Comparison of ENCODE assay signal across 8 mouse cellular contexts in the genomic region with DNA sequence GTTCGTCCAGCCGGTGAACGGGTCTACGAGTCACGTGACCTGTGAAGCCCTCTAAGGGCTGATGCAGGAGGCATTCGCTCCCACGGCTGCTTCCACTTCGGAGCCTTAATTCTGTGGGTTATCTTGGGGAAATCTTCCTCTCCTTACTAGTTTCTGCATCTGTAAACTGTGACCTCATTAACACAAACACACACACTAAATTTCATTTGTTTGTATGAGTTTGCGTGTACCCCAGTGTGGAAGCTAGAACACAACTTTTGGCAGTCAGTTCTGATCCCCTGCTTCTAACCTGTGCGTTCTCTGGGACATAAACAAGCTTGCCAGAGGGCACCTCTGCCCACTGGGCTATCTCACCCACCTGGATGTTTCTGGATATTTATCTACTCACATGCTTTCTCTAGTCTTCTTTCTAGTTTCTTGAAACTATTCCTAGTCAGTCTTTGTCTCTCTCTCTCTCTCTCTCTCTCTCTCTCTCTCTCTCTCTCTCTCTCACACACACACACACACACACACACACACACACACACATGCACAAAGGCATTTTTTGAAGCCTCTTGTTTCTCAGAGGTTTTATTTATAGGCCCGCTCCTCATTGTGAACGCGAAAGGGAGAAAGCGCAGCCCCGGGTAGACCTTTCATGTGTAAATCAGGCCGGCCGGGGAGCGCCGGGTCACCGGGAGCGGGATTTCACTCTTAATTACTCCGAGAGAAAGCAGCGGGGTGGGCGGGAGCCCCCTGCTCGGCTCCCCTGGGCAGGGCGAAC. TPM values are rescaled to one million over a fixed set of nuclear protein-coding genes. Genes with fewer than 3 reads are reported as not detected.
DNase-seq lines count a peak whose midpoint lies in the region; ATAC-seq and TF ChIP-seq lines count a peak whose summit lies in the region.

No protein-coding gene starts in this region.

- peak overlapping the region; percentile 19; the same call in 1 of the 2 replicates for H3K4me3 ChIP-seq in liver, embryonic 11.5 days (ENCODE audit: low read depth, low read length)
- peak overlapping the region; percentile 7; the same call in 1 of the 2 replicates for H3K4me3 ChIP-seq in forebrain, embryonic 11.5 days (ENCODE audit: low read depth, low read length)
- H3K4me3 ChIP-seq in limb, embryonic 14.5 days (replicated peaks; ENCODE audit: low read length) = peak overlapping the region; percentile 28
- H3K4me3 ChIP-seq in stomach, embryonic 14.5 days (ENCODE audit: low read depth, low read length) = no peak overlapping the region

- DNase-seq in liver, embryonic 11.5 days (ENCODE audit: low spot score) = no peak
- no peak for DNase-seq in liver
- DNase-seq in forebrain, embryonic 11.5 days (ENCODE audit: low spot score) = peak; percentile 93
- no peak for DNase-seq in limb, embryonic 14.5 days (ENCODE audit: low spot score)
- no peak for DNase-seq in thymus, postnatal 25 days
- no peak for DNase-seq in gastrocnemius, postnatal 10 days

- 21% methylated on average over 26 of the region's 26 CpGs for whole genome bisulfite sequencing in liver, embryonic 11.5 days
- 8% methylated on average over 26 of the region's 26 CpGs for WGBS in forebrain, embryonic 11.5 days
- 26% methylated on average over 26 of the region's 26 CpGs for WGBS in limb, embryonic 14.5 days
- WGBS in stomach, embryonic 14.5 days = 26% methylated on average over 26 of the region's 26 CpGs

- H3K27me3 ChIP-seq in liver, embryonic 11.5 days (replicated peaks; ENCODE audit: control insufficient read depth, insufficient read depth, low read length) = peaks cover 20% of the 10 kb centered on the region
- H3K27me3 ChIP-seq in forebrain, embryonic 11.5 days (ENCODE audit: control insufficient read depth, insufficient read depth, low read length) = no peaks in the 10 kb centered on the region
- H3K27me3 ChIP-seq in limb, embryonic 14.5 days (ENCODE audit: control insufficient read depth, insufficient read depth, low read length) = 0 out of 2 replicates have a peak, but pooled peaks cover 5% of the 10 kb centered on the region
- H3K27me3 ChIP-seq in stomach, embryonic 14.5 days (ENCODE audit: control insufficient read depth, insufficient read depth, low read length) = no peaks in the 10 kb centered on the region

- no peak overlapping the region for H3K27ac ChIP-seq in liver, embryonic 11.5 days (ENCODE audit: low read depth, low read length)
- peak overlapping the region; percentile 85 for H3K27ac ChIP-seq in forebrain, embryonic 11.5 days (ENCODE audit: low read depth, low read length)
- no peak overlapping the region for H3K27ac ChIP-seq in limb, embryonic 14.5 days (replicated peaks; ENCODE audit: low read depth, low read length)
- H3K27ac ChIP-seq in stomach, embryonic 14.5 days (ENCODE audit: low read length) = no peak overlapping the region

- H3K4me1 ChIP-seq in liver, embryonic 11.5 days (replicated peaks; ENCODE audit: control insufficient read depth, insufficient read depth, low read length) = no peaks in the 10 kb centered on the region
- H3K4me1 ChIP-seq in forebrain, embryonic 11.5 days (replicated peaks; ENCODE audit: control insufficient read depth, insufficient read depth, low read length) = peaks cover 7% of the 10 kb centered on the region; the same call in 1 of the 2 replicates
- peaks cover 5% of the 10 kb centered on the region; the same call in 1 of the 2 replicates for H3K4me1 ChIP-seq in limb, embryonic 14.5 days (ENCODE audit: control insufficient read depth, insufficient read depth, low read length)
- no peaks in the 10 kb centered on the region for H3K4me1 ChIP-seq in stomach, embryonic 14.5 days (ENCODE audit: control insufficient read depth, insufficient read depth, low read length)

- peak overlapping the region; percentile 42 for H3K4me2 ChIP-seq in liver, embryonic 11.5 days
- H3K4me2 ChIP-seq in forebrain, embryonic 11.5 days (ENCODE audit: low read depth, low read length, severe bottlenecking) = peak overlapping the region; percentile 48
- H3K4me2 ChIP-seq in limb, embryonic 14.5 days (replicated peaks; ENCODE audit: low read depth, low read length, severe bottlenecking) = peak overlapping the region; percentile 55
- H3K4me2 ChIP-seq in stomach, embryonic 14.5 days (replicated peaks; ENCODE audit: low read depth, low read length) = peak overlapping the region; percentile 33

- no peak for ATAC-seq in liver, embryonic 11.5 days (replicated peaks; ENCODE audit: low FRiP score)
- ATAC-seq in forebrain, embryonic 11.5 days (replicated peaks; ENCODE audit: low FRiP score) = peak; percentile 93
- ATAC-seq in limb, embryonic 14.5 days (ENCODE audit: low FRiP score, low read depth) = no peak
- ATAC-seq in stomach, embryonic 14.5 days (ENCODE audit: insufficient number of reproducible peaks, insufficient read depth, low FRiP score, low read depth) = no peak
- no peak for ATAC-seq in granulocyte monocyte progenitor cell, adult 5-6 weeks (replicated peaks; ENCODE audit: poor library complexity, severe bottlenecking)

- no peak overlapping the region for H3K9ac ChIP-seq in liver, embryonic 11.5 days (ENCODE audit: low read depth, low read length)
- peak overlapping the region; percentile 55 for H3K9ac ChIP-seq in forebrain, embryonic 11.5 days (ENCODE audit: low read length)
- H3K9ac ChIP-seq in limb, embryonic 14.5 days (ENCODE audit: low read depth, low read length, severe bottlenecking) = peak overlapping the region; percentile 56
- H3K9ac ChIP-seq in stomach, embryonic 14.5 days (replicated peaks; ENCODE audit: low read depth, low read length) = no peak overlapping the region

- no peaks in the 10 kb centered on the region for H3K36me3 ChIP-seq in liver, embryonic 11.5 days (ENCODE audit: control insufficient read depth, insufficient read depth, low read length)
- no peaks in the 10 kb centered on the region for H3K36me3 ChIP-seq in forebrain, embryonic 11.5 days (ENCODE audit: control insufficient read depth, insufficient read depth, low read length)
- no peaks in the 10 kb centered on the region for H3K36me3 ChIP-seq in limb, embryonic 14.5 days (ENCODE audit: control insufficient read depth, insufficient read depth, low read length)
- no peaks in the 10 kb centered on the region for H3K36me3 ChIP-seq in stomach, embryonic 14.5 days (ENCODE audit: control insufficient read depth, insufficient read depth, low read length)

- no peaks in the 10 kb centered on the region for H3K9me3 ChIP-seq in liver, embryonic 11.5 days (ENCODE audit: control insufficient read depth, low read length)
- H3K9me3 ChIP-seq in forebrain, embryonic 11.5 days (ENCODE audit: control insufficient read depth, low read length) = no peaks in the 10 kb centered on the region
- no peaks in the 10 kb centered on the region for H3K9me3 ChIP-seq in limb, embryonic 14.5 days (ENCODE audit: control insufficient read depth, low read length)
- no peaks in the 10 kb centered on the region for H3K9me3 ChIP-seq in stomach, embryonic 14.5 days (ENCODE audit: control insufficient read depth, low read depth, low read length)

- TF ChIP-seq POLR2A in limb, embryonic 14.5 days (IDR thresholded peaks at IDR 0.05; ENCODE audit: borderline replicate concordance, extremely low read depth, insufficient read depth, insufficient read length) = no peak

RNA-seq across cellular contexts. Expression of gene Cox6a1, which starts 24.8 kb away (rescaled TPM):
- polyA plus RNA-seq in liver, embryonic 11.5 days (2014; fragmentation: Nextera tagmentation; extraction: Ambion mirVana) = 792 and 865 TPM in 2 replicates
- 674 and 731 TPM in 2 replicates for polyA plus RNA-seq in forebrain, embryonic 11.5 days (2014; fragmentation: Nextera tagmentation; extraction: Ambion mirVana)
- polyA plus RNA-seq in limb, embryonic 14.5 days (2012; rRNA removed) = 902 and 1,086 TPM in 2 replicates
- polyA plus RNA-seq in limb, embryonic 14.5 days (2014; fragmentation: Nextera tagmentation; extraction: Ambion mirVana) = 766 and 836 TPM in 2 replicates
- 898 and 932 TPM in 2 replicates for polyA plus RNA-seq in stomach, embryonic 14.5 days (2014; fragmentation: Nextera tagmentation; extraction: Ambion mirVana)
- 100 to 1,000 TPM; 164 to 166 TPM for total RNA-seq in gastrocnemius, postnatal 10 days (2021)
- total RNA-seq in granulocyte monocyte progenitor cell, adult 5-6 weeks (2014; fragmentation: Nextera tagmentation) = 446 and 566 TPM in 2 replicates
- 56.7 and 64.4 TPM in 2 replicates for total RNA-seq in granulocyte monocyte progenitor cell, adult 5-6 weeks (2017)

RNA-seq across cellular contexts. Expression of gene Triap1, which starts 32.6 kb away (rescaled TPM):
- polyA plus RNA-seq in liver, embryonic 11.5 days (2014; fragmentation: Nextera tagmentation; extraction: Ambion mirVana) = 59.0 and 59.6 TPM in 2 replicates
- 56.4 and 59.4 TPM in 2 replicates for polyA plus RNA-seq in forebrain, embryonic 11.5 days (2014; fragmentation: Nextera tagmentation; extraction: Ambion mirVana)
- 27.6 and 28.7 TPM in 2 replicates for polyA plus RNA-seq in limb, embryonic 14.5 days (2012; rRNA removed)
- 61.7 and 62.2 TPM in 2 replicates for polyA plus RNA-seq in limb, embryonic 14.5 days (2014; fragmentation: Nextera tagmentation; extraction: Ambion mirVana)
- 61.3 and 63.8 TPM in 2 replicates for polyA plus RNA-seq in stomach, embryonic 14.5 days (2014; fragmentation: Nextera tagmentation; extraction: Ambion mirVana)
- total RNA-seq in gastrocnemius, postnatal 10 days (2021) = 10 to 100 TPM; 15.8 to 15.9 TPM
- total RNA-seq in granulocyte monocyte progenitor cell, adult 5-6 weeks (2014; fragmentation: Nextera tagmentation) = 33.7 and 37.2 TPM in 2 replicates
- 15.6 and 24.0 TPM in 2 replicates for total RNA-seq in granulocyte monocyte progenitor cell, adult 5-6 weeks (2017)

RNA-seq across cellular contexts. Expression of gene Gatc, which starts 32.6 kb away (rescaled TPM):
- 39.3 and 39.4 TPM in 2 replicates for polyA plus RNA-seq in liver, embryonic 11.5 days (2014; fragmentation: Nextera tagmentation; extraction: Ambion mirVana)
- polyA plus RNA-seq in forebrain, embryonic 11.5 days (2014; fragmentation: Nextera tagmentation; extraction: Ambion mirVana) = 51.5 and 51.6 TPM in 2 replicates
- polyA plus RNA-seq in limb, embryonic 14.5 days (2012; rRNA removed) = 23.7 TPM in 2 replicates
- polyA plus RNA-seq in limb, embryonic 14.5 days (2014; fragmentation: Nextera tagmentation; extraction: Ambion mirVana) = 29.6 and 33.3 TPM in 2 replicates
- polyA plus RNA-seq in stomach, embryonic 14.5 days (2014; fragmentation: Nextera tagmentation; extraction: Ambion mirVana) = 36.0 and 37.0 TPM in 2 replicates
- total RNA-seq in gastrocnemius, postnatal 10 days (2021) = 10 to 100 TPM; 19.7 to 21.2 TPM
- total RNA-seq in granulocyte monocyte progenitor cell, adult 5-6 weeks (2014; fragmentation: Nextera tagmentation) = 48.0 and 50.2 TPM in 2 replicates
- 12.1 and 15.3 TPM in 2 replicates for total RNA-seq in granulocyte monocyte progenitor cell, adult 5-6 weeks (2017)

RNA-seq across cellular contexts. Expression of gene Srsf9, which starts 46.6 kb away (rescaled TPM):
- 261 and 275 TPM in 2 replicates for polyA plus RNA-seq in liver, embryonic 11.5 days (2014; fragmentation: Nextera tagmentation; extraction: Ambion mirVana)
- 373 and 388 TPM in 2 replicates for polyA plus RNA-seq in forebrain, embryonic 11.5 days (2014; fragmentation: Nextera tagmentation; extraction: Ambion mirVana)
- polyA plus RNA-seq in limb, embryonic 14.5 days (2012; rRNA removed) = 132 and 137 TPM in 2 replicates
- polyA plus RNA-seq in limb, embryonic 14.5 days (2014; fragmentation: Nextera tagmentation; extraction: Ambion mirVana) = 252 and 271 TPM in 2 replicates
- 218 and 229 TPM in 2 replicates for polyA plus RNA-seq in stomach, embryonic 14.5 days (2014; fragmentation: Nextera tagmentation; extraction: Ambion mirVana)
- total RNA-seq in gastrocnemius, postnatal 10 days (2021) = 10 to 100 TPM; 21.3 to 24.1 TPM
- total RNA-seq in granulocyte monocyte progenitor cell, adult 5-6 weeks (2014; fragmentation: Nextera tagmentation) = 75.1 and 80.7 TPM in 2 replicates
- total RNA-seq in granulocyte monocyte progenitor cell, adult 5-6 weeks (2017) = 75.0 and 91.4 TPM in 2 replicates

RNA-seq across cellular contexts. Expression of gene Msi1, which starts 55.8 kb away (rescaled TPM):
- 7.5 and 9.7 TPM in 2 replicates for polyA plus RNA-seq in liver, embryonic 11.5 days (2014; fragmentation: Nextera tagmentation; extraction: Ambion mirVana)
- 202 and 219 TPM in 2 replicates for polyA plus RNA-seq in forebrain, embryonic 11.5 days (2014; fragmentation: Nextera tagmentation; extraction: Ambion mirVana)
- polyA plus RNA-seq in limb, embryonic 14.5 days (2012; rRNA removed) = 40.6 and 51.6 TPM in 2 replicates
- 15.5 and 18.0 TPM in 2 replicates for polyA plus RNA-seq in limb, embryonic 14.5 days (2014; fragmentation: Nextera tagmentation; extraction: Ambion mirVana)
- 15.7 and 17.2 TPM in 2 replicates for polyA plus RNA-seq in stomach, embryonic 14.5 days (2014; fragmentation: Nextera tagmentation; extraction: Ambion mirVana)
- 1 to 10 TPM; 2.6 to 6.1 TPM for total RNA-seq in gastrocnemius, postnatal 10 days (2021)
- total RNA-seq in granulocyte monocyte progenitor cell, adult 5-6 weeks (2014; fragmentation: Nextera tagmentation) = not detected in 2 replicates
- not detected in 2 replicates for total RNA-seq in granulocyte monocyte progenitor cell, adult 5-6 weeks (2017)

Comparison
In these comparisons a context has a peak if more than half of its experiments do, and no peak if none do; other contexts are left out.
1. H3K9ac ChIP-seq: peak in forebrain, embryonic 11.5 days (single experiment) and limb, embryonic 14.5 days (single experiment); none in liver, embryonic 11.5 days (single experiment) and stomach, embryonic 14.5 days (single experiment).
2. Peak in every context shown above with its lines, with median percentiles within 50 percentile points of each other: H3K4me2 ChIP-seq.